Mouse (Mus musculus): Measurements from ENCODE around the gene Ifi27l2b.

The Ifi27l2b gene

DNA sequence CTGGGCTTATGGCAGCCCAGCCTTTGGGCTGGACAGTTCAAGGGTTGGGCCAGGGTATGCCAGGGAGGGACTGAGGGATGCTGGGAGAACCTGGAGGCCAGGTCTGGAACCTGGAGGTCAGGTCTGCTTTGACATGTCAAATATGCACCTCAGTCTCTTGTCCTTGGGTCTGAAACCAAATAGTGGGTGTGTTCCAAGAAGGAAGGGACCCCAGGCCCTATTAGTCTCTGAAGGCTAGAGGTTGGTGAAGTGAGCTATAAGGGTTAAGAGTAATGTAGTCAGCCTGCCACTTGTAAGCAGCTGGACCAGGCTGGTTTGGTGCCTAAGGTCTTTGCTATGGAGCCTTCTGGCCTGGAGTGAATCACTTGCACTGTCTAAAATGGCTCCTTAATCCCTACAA is 22.2 kb downstream of the Ifi27l2b start:
- DNase-seq (ENCODE audit: low spot score) = no peak

- peak; percentile 79 for DNase-seq (ENCODE audit: low spot score)
Observed at GRCm38 (mm10) chr12:103433986-103434731, 22.9 kb downstream of the Ifi27l2b start, which contains the start of gene Ifi27. Ifi27 (plus strand) TSS chr12:103434211.

- DNase-seq (ENCODE audit: low spot score) = no peak
Observed at GRCm38 (mm10) chr12:103433430-103433829, 23.6 kb downstream of the Ifi27l2b start.

GRCm38 (mm10) chr12:103426710-103427109 is 30.3 kb downstream of the Ifi27l2b start:
- DNase-seq (ENCODE audit: low spot score) = no peak

GRCm38 (mm10) chr12:103425729-103426470 is 31.1 kb downstream of the Ifi27l2b start, which contains the start of gene Ddx24:
Ddx24 (minus strand) TSS chr12:103425830.
- peak; percentile 97 for DNase-seq (ENCODE audit: low spot score)

DNA sequence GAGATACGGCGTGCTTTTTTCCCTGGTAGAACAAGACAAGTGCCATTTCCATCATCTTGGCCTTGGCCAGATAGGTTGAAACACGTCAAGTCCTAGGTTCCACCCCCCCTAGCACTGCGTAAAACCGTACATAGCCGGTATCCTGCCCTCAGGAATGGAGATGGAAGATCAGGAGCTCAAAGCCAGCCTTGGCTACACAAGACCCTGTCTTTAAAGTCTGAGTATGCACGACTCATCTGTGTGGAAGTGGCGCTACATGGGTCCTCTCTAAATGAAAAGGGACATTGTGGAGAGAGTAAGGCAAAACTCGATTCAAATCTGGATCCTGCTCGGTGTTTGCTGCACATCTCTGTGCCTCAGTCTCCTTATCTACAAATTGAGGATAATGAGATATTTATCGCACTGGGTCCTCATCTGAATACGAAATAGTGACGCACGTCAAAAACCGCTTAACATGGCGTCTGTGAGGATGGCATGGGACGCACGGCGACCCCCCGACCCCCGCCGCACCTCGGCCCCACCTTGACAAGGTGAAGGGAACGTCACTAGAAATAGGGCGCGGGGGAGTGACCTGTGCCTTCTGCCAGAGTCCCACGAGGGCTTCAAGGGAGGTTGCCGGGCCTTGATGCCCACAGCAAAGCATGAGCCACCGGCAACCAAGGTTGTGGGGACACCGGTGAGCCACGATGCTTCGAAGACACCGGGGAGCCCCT is 31.9 kb downstream of the Ifi27l2b start:
- DNase-seq (ENCODE audit: low spot score) = no peak

DNA sequence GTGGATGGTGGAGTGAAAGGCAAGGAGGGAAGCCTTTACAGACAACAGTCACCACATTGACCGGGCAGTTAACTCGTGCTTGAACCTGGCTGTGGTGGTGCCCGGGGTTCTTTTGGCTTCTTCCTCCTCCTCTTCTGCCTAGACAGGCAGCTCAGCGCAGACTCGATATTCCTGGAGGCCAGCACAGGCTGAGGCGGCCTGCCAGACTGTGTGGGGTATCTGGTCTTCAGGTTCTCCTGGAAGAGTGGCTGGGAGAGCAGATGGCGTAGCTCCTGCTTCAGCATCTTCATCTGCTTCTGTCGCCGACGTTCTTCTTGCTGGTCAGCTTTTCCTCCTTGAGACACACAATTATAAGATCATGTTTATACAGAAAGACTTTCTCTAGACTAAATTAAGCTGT is 48.9 kb downstream of the Ifi27l2b start:
- DNase-seq (ENCODE audit: low spot score) = no peak

DNA sequence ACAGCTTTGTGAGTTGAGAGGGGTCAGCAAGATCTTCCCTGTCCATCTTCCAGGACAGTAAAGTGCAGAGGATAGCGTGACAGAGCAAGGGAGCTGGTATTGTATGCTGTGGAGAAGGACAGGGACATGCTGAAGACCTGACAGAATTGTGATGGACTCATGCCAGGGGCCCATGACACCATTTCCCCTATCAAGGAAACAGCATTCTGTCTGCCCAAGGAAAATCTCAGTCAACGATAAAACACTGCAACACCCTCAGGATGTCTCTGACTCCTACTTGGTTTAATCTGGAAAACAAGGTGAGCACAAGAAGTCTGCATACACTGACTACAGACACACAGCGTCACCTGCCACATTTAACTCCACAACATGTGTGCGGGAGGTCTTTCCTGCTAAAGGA is 49.3 kb downstream of the Ifi27l2b start, which contains the start of gene 9330161L09Rik:
Gene 9330161L09Rik, minus strand, starts transcription at position 101 of the 400 bp plus-strand sequence.
- no peak for DNase-seq (ENCODE audit: low spot score)

DNA sequence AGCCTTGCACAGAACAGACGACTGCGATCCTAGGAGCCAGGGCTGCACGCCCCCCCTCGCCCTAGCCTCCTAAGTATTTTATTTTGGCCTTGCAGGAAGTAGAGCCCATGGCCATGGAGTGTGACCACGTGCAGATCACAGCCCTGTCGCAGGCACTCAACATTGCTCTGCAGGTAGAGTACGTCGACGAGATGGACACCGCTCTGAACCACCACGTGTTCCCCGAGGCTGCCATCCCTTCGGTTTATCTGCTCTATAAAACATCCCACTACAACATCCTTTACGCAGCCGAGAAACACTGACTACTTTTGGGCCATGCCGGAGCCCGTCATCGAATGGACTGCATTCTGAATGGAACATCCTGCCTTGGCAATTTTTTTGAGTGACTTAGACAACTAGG is 52.9 kb downstream of the Ifi27l2b start:
- DNase-seq (ENCODE audit: low spot score) = no peak

Data from ovary, adult 18-20 months (tissue).